Mouse (Mus musculus) liver, adult 2 months (tissue): ENCODE results near the gene Rapgef2. TPM values are rescaled to one million over a fixed set of nuclear protein-coding genes. Genes with fewer than 3 reads are reported as not detected.

Experiments
- DNase-seq: peaks from one replicate; pipeline ENCODE4 v3.0.0-alpha.2; 2011; ENCODE audit warnings: low read depth, low spot score; ENCODE audit errors: extremely low read depth
- H3K27ac ChIP-seq: fragments of 200-500 bp; replicated peaks from 2 replicates; pipeline ENCODE4 v1.5.1; 2012; ENCODE audit warnings: low read depth, mild to moderate bottlenecking, control low read depth, inconsistent platforms, low read length; ENCODE audit not compliant: insufficient read depth
- H3K27me3 ChIP-seq: fragments of 200-500 bp; 2 replicates; pipeline ENCODE4 v1.6.1; 2012; ENCODE audit warnings: mild to moderate bottlenecking, moderate library complexity, low read length, inconsistent platforms; ENCODE audit not compliant: control insufficient read depth, insufficient read depth
- H3K36me3 ChIP-seq: fragments of 200-500 bp; 2 replicates; pipeline ENCODE4 v1.6.1; 2012; ENCODE audit warnings: low read length, inconsistent platforms; ENCODE audit not compliant: control insufficient read depth, insufficient read depth
- H3K4me1 ChIP-seq: fragments of 200-500 bp; 2 replicates; pipeline ENCODE4 v1.6.1; 2011; ENCODE audit warnings: low read length; ENCODE audit not compliant: control insufficient read depth, insufficient read depth
- H3K4me3 ChIP-seq: fragments of 200-500 bp; 2 replicates; pipeline ENCODE4 v1.5.1; 2011; ENCODE audit warnings: low read depth, mild to moderate bottlenecking, control low read depth, low read length, moderate library complexity; ENCODE audit not compliant: insufficient read depth
- H3K79me2 ChIP-seq: fragments of 200-500 bp; 2 replicates; pipeline ENCODE4 v1.6.1; 2012; ENCODE audit warnings: inconsistent platforms, mild to moderate bottlenecking, low read length, moderate library complexity; ENCODE audit not compliant: control insufficient read depth, insufficient read depth
- H3K9ac ChIP-seq: fragments of 200-500 bp; 2 replicates; pipeline ENCODE4 v1.6.1; 2012; ENCODE audit warnings: low read depth, mild to moderate bottlenecking, control low read depth, inconsistent platforms, low read length
- CTCF ChIP-seq: fragments of 200-500 bp; IDR thresholded peaks from 2 replicates; pipeline ENCODE4 v1.5.1; 2011; ENCODE audit warnings: low read depth, low read length, control low read depth
- POLR2A ChIP-seq: fragments of 200-500 bp; IDR thresholded peaks from 2 replicates; pipeline ENCODE4 v1.6.1; 2011; ENCODE audit warnings: low read length, control low read depth; ENCODE audit not compliant: insufficient read depth; ENCODE audit errors: extremely low read depth
- WGBS: fragments of 180-500 bp; shearing (Covaris S2); methylation state at CpG from one replicate; pipeline ENCODE4 v1.1.7; 2018; 5-methylcytosine and 5-hydroxymethylcytosine counted together
- polyA plus RNA-seq: library from polyadenylated mRNA; depleted of rRNA; stranded (reverse); fragments of >200 nt; gene quantifications from 2 replicates; pipeline ENCODE4 v1.2.3, GENCODE M21; 2012
- total RNA-seq: library from RNA; depleted of rRNA; stranded (reverse); fragments of >200 nt; gene quantifications from 2 replicates; pipeline ENCODE4 v1.2.3, GENCODE M21; 2014

Gene Rapgef2
- total and polyA plus RNA-seq, 2 experiments, result 4.2 to 15.3 TPM

DNA sequence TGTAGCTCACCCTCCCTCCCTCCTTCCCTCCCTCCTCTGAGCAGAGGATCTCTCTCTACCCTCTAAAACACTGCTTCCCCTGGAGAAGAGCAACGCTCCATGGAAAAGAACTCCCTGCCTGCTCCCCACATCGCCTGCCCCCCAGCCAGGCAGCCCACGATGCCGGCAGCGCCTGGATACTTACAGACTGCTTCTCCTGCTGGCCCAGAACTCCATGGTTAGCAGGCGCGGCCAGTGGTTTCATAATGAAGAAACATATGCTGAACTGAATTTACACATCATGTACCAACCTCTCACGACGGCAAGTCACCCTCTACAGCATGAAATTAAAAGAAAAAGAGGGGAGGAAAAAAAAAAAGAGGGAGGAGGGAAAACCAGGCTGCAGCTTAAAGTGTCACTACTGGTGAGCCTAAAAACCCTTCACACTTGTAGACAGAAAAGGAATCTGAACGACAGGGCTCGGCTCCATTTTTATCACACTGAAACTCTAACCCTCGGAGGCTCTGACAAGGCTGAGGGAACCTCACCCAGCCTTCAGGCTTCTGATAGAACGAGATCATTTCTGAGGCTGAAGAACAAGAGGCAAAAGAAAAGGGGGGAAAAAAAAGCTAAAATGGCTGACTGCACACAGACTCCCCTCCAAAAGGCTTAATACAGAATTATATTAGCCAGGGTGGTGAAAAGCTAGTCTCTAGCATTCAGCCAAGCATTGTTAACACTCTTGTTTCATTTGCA is 141.5 kb downstream of the Rapgef2 start:
- H3K4me3 ChIP-seq, result no peak overlapping the region
- H3K27me3 ChIP-seq, result no peaks in the 10 kb centered on the region
- 79% methylated on average over 13 of the region's 13 CpGs for WGBS
- no peak overlapping the region for H3K9ac ChIP-seq
- TF ChIP-seq CTCF, result no peak
- no peak for TF ChIP-seq POLR2A
- H3K27ac ChIP-seq, result no peak overlapping the region
- no peak for DNase-seq
- no peaks in the 10 kb centered on the region for H3K36me3 ChIP-seq
- H3K4me1 ChIP-seq, result peaks cover 2% of the 10 kb centered on the region; the same call in 1 of the 2 replicates
- peaks cover 10% of the 10 kb centered on the region; the same call in 1 of the 2 replicates for H3K79me2 ChIP-seq

DNA sequence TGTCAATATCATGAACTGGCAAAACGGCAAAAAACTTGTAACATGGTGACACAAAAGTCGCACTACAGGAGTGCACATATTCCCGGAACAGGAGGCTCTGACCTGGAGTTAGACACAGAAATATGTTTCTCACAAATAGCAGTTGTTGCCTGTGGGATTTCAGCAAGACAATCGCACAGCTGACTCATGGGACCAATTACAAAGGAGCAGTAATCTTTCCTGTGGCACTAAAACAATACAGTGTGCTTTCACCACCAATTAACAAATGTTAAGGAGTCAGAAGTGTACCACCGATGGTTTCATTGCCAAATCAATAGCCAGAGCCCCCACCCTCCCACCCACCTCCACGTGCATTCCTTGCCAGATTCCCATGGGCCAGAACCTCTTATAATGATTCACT is 142.2 kb downstream of the Rapgef2 start:
- H3K79me2 ChIP-seq, result peaks cover 10% of the 10 kb centered on the region; the same call in 1 of the 2 replicates
- H3K27ac ChIP-seq, result no peak overlapping the region
- H3K27me3 ChIP-seq, result no peaks in the 10 kb centered on the region
- H3K36me3 ChIP-seq, result no peaks in the 10 kb centered on the region
- DNase-seq, result no peak
- H3K4me1 ChIP-seq, result peaks cover 2% of the 10 kb centered on the region; the same call in 1 of the 2 replicates
- TF ChIP-seq CTCF (no peak), POLR2A (no peak)
- no peak overlapping the region for H3K9ac ChIP-seq
- no peak overlapping the region for H3K4me3 ChIP-seq
- WGBS, result 83% methylated on average over 6 of the region's 6 CpGs

DNA sequence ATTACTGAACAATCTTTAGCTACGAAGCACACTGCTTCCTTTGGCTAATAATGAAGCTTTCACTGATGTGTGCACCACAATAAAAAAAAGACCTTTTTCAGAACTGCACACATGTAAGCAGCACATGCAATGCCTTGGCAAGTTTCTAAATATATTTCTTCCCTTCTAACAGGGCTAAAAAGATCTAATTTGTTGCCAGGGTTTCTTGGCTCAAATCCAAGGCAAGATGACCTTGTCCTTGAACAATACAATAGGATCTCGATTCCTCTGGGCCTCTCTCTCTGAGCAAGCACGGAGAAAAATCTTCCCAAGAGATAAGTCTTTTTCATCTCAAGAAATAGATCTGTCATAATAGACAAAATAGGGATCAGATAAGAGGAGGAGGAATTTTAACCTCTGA is 147.1 kb downstream of the Rapgef2 start:
- no peak overlapping the region for H3K4me3 ChIP-seq

DNA sequence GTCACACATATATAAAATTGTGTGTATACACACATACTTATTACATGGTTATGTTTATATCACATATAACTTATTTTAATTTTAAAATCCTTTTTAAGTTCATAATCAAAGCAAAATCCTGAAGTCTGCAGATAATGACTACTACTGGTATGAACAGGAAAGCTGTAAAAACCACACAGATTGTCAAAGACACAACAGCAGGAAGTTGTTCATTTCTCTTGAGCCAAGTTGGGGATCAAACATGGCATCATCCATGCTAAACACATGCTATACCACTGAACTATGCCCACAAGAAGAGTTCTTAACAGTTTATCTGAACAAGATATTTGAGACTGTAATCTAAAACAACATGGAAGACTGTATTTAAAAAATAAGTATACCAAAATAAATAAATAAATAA is 147.7 kb downstream of the Rapgef2 start:
- no peak overlapping the region for H3K27ac ChIP-seq
- H3K79me2 ChIP-seq, result peaks cover 5% of the 10 kb centered on the region; the same call in 1 of the 2 replicates
- DNase-seq, result no peak
- H3K36me3 ChIP-seq, result no peaks in the 10 kb centered on the region
- H3K27me3 ChIP-seq, result no peaks in the 10 kb centered on the region
- H3K4me3 ChIP-seq, result no peak overlapping the region
- H3K4me1 ChIP-seq, result peaks cover 6% of the 10 kb centered on the region; the same call in 1 of the 2 replicates
- no peak overlapping the region for H3K9ac ChIP-seq
- TF ChIP-seq POLR2A (no peak), CTCF (no peak)

More for the DNA sequence above, 147.1 kb downstream of the Rapgef2 start:
- WGBS, result 38% methylated on average over 3 of the region's 3 CpGs
- TF ChIP-seq POLR2A (no peak), CTCF (no peak)
- DNase-seq, result no peak
- H3K79me2 ChIP-seq, result peaks cover 3% of the 10 kb centered on the region; the same call in 1 of the 2 replicates
- no peak overlapping the region for H3K9ac ChIP-seq
- H3K27me3 ChIP-seq, result no peaks in the 10 kb centered on the region
- H3K4me1 ChIP-seq, result peaks cover 5% of the 10 kb centered on the region; the same call in 1 of the 2 replicates
- H3K36me3 ChIP-seq, result no peaks in the 10 kb centered on the region
- no peak overlapping the region for H3K27ac ChIP-seq

DNA sequence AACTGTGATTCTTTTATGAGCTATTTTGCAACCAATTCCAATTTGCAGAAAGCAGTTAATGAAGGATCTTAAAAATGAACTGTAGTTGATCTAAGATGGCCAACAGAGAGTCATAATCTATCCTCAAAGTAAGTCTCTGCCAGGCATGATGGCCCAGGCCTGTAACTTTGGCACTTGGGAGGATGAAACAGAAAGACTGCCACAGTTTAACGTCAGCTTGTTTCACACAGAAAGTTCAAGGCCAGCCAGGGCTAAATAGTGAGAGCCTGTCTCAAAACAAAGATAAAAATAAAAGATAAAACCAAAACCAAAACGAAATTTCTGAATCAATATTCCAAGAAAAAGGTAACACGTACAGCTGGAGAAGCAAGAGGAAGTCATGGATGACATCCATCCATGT is 155.3 kb downstream of the Rapgef2 start:
- TF ChIP-seq CTCF (no peak), POLR2A (no peak)
- peak; percentile 47 for DNase-seq
- H3K79me2 ChIP-seq, result peaks cover 20% of the 10 kb centered on the region; the same call in 1 of the 2 replicates
- no peaks in the 10 kb centered on the region for H3K27me3 ChIP-seq
- 21% methylated on average over 3 of the region's 3 CpGs for WGBS
- H3K9ac ChIP-seq, result no peak overlapping the region
- no peak overlapping the region for H3K27ac ChIP-seq
- no peaks in the 10 kb centered on the region for H3K36me3 ChIP-seq
- H3K4me3 ChIP-seq, result no peak overlapping the region
- peaks cover 7% of the 10 kb centered on the region; the same call in 1 of the 2 replicates for H3K4me1 ChIP-seq

DNA sequence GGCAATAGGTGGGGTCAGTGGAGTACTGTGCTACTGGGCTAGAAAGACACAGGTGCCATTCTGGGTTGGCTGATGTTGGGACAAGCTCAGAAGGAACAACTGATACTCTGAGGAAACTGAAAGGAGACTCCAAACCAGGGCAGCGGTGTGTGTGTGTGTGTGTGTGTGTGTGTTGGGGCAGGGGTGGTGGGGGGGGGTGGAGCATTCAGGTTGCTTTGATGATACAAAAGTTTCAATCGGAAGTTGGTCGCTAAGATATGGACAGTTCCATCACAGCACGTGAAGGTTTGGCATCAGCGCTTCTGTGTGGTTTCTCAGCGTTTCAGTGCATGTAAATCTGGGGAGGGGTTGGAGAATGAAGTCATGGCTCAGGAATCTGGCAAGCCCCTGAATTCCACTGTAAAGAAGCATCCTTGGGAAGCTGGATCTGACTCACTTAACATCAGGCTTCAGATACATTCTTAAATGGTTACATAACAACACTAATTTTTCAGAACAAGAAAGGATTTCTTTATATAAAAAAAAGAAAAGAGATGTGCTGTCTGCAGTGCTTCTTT is 157.2 kb downstream of the Rapgef2 start:
- 87% methylated on average over 6 of the region's 6 CpGs for WGBS
- H3K79me2 ChIP-seq, result peaks cover 17% of the 10 kb centered on the region; the same call in 1 of the 2 replicates
- H3K9ac ChIP-seq, result no peak overlapping the region
- TF ChIP-seq POLR2A, result no peak
- no peak for TF ChIP-seq CTCF
- H3K4me1 ChIP-seq, result peaks cover 3% of the 10 kb centered on the region; the same call in 1 of the 2 replicates
- no peaks in the 10 kb centered on the region for H3K27me3 ChIP-seq
- H3K4me3 ChIP-seq, result no peak overlapping the region
- no peak overlapping the region for H3K27ac ChIP-seq
- no peak for DNase-seq
- H3K36me3 ChIP-seq, result no peaks in the 10 kb centered on the region
